Mouse (Mus musculus): ENCODE results near the gene Slc39a13.
"Not testable (repeated sequence)": the region's sequence is repeated elsewhere in the genome, so short reads cannot be mapped to it uniquely, and the experiment has no call there.

The Slc39a13 gene

DNA sequence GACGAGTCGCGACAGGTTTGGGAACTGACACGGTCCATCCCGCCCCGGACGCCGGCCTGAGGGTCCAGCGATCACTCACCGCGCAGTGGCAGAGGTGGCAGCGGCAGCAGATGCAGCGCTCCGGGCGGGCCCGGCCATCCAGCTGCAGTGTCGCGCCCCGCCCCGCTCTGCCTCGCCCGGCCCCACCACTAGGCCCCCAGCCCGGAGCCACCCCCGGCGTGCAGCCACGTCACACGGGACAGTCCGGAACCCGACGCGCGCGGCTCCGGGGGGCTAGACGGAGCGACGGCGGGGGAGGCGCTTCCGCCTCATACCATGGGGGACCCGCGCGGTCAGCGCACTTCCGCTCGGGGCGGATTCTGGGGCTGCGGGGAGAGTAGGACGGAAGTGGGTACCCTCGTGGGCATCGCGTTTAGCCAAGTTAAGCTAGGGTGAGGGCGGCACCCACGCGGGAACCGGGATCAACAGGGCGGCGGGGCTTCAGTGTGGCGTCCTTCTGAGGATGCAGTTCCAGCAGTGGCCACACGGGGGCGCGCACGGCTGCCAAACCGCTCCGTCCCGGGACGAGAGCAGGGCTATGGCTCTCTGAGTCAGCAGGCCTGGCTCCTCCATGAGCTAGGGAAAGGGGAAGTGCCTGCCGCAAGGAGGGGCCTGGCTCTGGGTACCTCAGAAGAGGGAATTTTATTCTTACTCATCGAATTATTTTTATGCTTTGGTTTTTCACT is at the start of gene Slc39a13:
Gene Slc39a13, minus strand, starts transcription at position 342 of the 725 bp plus-strand sequence.
- peak; percentile 96 for DNase-seq (ENCODE audit: extremely low spot score, low spot score)

DNA sequence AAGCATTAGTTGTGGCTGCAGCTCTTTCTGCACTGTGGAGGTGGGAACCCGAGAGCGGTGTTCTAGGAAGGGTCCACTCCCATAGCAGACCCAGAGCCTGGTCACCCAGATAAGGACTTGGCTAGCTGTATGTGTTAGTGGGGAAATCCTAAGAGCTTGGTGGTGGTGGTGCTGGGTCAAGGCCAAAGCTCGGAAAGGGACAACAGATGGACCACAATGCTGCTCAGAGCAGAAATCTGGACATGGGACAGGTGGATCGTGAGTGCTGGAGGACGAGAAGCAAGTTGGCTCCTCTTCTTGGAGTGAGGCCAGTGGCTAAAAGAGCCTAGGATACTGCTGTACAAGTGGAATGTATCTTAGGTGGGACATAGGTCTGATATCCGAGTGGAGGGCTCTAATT is 49.3 kb upstream of the Slc39a13 start:
- DNase-seq (ENCODE audit: extremely low spot score, low spot score) = no peak

- no peak for DNase-seq (ENCODE audit: extremely low spot score, low spot score)
Observed at GRCm38 (mm10) chr2:91119061-91119460, 48.8 kb upstream of the Slc39a13 start.

DNA sequence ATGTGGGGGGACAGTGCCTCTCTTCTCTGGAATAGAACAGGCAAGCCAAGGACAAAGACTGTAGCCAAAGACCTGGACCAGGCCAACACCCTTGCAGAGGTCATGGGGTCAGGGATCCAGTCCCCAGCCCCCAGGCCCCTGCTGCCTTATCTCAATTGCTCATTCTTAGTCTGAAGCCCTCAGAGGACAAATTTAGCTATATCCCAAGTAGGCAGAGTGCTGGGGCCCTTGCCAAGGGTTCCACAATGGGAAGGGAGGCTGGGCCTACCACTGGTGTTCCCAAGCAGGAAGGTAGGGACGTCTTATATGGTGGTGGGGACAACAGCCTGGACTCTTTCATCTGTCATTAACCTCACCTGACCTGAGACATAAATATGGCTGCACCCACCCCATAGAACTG is 48.4 kb upstream of the Slc39a13 start:
- no peak for DNase-seq (ENCODE audit: extremely low spot score, low spot score)

GRCm38 (mm10) chr2:91117585-91118275 is 47.5 kb upstream of the Slc39a13 start, which contains the start of gene Mybpc3:
Mybpc3 (plus strand) TSS chr2:91118144.
- no peak for DNase-seq (ENCODE audit: extremely low spot score, low spot score)

- no peak for DNase-seq (ENCODE audit: extremely low spot score, low spot score)
Observed at GRCm38 (mm10) chr2:91116842-91117241, 46.6 kb upstream of the Slc39a13 start.

DNA sequence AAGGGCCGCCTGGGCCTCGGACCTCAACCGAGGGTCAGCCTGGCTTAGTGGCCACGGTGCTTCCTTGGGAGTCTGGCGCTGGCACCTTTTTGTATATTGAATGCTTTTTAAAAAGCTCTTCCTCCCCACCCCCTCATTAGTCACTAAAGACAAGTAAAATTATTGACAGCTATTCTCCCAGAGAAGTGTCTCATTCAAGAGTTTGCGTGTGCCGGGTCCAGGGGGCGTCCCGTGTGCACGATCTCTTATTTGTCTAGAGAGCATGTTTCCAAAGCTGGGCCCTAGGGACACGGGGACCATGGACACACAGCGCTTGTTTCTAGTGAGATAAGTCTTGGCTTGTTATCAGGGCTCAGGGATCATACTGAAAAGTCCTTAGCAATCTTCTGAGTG is 45.4 kb upstream of the Slc39a13 start:
- DNase-seq (ENCODE audit: extremely low spot score, low spot score) = peak; percentile 18

GRCm38 (mm10) chr2:91114781-91115577 is 44.8 kb upstream of the Slc39a13 start:
- DNase-seq (ENCODE audit: extremely low spot score, low spot score) = peak; percentile 95

DNA sequence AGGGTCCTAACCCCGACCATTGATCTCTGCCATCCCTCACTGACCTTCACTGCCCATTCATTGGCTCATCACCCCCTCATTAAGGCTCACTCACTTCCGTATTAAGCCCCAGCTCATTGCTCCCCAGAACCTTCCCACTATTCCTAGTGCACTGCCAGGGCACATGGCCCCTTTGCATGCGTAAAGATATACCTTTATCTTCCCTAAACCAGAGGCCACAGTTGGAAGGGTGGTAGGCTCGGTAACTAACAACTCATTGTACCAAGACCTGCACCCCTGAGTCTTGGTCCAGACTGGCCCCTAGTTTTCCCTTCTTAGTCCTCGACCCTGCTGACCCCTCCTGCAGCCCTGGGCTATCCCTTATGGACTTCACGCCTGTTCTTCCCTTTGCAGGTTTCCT is 43.6 kb upstream of the Slc39a13 start:
- DNase-seq (ENCODE audit: extremely low spot score, low spot score) = no peak

- no peak for DNase-seq (ENCODE audit: extremely low spot score, low spot score)
Observed at GRCm38 (mm10) chr2:91113334-91113733, 43.1 kb upstream of the Slc39a13 start.

GRCm38 (mm10) chr2:91112491-91112890 is 42.3 kb upstream of the Slc39a13 start:
- no peak for DNase-seq (ENCODE audit: extremely low spot score, low spot score)

- not testable (repeated sequence) for DNase-seq (ENCODE audit: extremely low spot score, low spot score)
Observed at GRCm38 (mm10) chr2:91111832-91112231, 41.6 kb upstream of the Slc39a13 start.

DNA sequence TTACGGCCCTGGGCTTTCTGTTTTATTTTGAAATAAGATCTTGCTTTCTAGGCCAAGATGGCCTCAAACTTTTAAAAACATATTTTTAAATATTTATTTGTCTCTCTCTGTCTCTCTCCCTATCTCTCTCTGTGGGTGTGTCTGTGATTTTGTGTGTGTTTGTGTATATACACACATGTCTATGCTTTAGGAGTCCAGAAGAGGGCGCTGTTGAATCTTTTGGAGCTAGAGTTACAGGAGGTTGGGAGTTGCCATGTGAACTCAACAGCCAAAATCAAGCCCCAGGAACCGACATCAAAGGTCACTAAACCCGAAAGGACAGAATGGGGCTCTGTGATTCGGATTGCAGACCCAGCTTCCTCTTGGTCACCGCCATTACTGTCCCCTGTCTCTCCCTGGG is 40.2 kb upstream of the Slc39a13 start:
- no peak for DNase-seq (ENCODE audit: extremely low spot score, low spot score)

GRCm38 (mm10) chr2:91109807-91110385 is 39.7 kb upstream of the Slc39a13 start:
- DNase-seq (ENCODE audit: extremely low spot score, low spot score) = no peak

- DNase-seq (ENCODE audit: extremely low spot score, low spot score) = no peak
Observed at GRCm38 (mm10) chr2:91109241-91109640, 39.0 kb upstream of the Slc39a13 start.

DNA sequence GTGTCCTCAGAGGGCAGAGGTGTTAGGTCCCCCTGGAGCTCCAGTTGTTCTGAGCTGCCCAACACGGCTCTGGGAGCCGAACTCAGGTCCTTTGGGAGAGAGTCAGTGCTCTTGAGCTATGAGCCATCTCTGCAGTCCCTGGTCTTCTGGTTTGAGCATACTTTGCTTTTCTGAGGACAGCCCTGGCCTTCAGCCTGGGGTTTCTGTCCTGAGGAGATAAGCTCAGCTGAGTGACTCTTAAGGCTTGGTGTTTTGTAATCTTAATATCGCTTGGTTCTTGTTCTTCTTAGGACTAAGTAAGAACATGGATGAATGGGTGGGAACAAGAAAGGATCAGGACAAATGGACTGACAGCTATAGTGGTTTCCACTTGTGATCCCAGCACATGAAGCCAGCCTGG is 37.9 kb upstream of the Slc39a13 start:
- DNase-seq (ENCODE audit: extremely low spot score, low spot score) = no peak

GRCm38 (mm10) chr2:91101124-91101740 is 31.0 kb upstream of the Slc39a13 start:
- DNase-seq (ENCODE audit: extremely low spot score, low spot score) = peak; percentile 90

DNA sequence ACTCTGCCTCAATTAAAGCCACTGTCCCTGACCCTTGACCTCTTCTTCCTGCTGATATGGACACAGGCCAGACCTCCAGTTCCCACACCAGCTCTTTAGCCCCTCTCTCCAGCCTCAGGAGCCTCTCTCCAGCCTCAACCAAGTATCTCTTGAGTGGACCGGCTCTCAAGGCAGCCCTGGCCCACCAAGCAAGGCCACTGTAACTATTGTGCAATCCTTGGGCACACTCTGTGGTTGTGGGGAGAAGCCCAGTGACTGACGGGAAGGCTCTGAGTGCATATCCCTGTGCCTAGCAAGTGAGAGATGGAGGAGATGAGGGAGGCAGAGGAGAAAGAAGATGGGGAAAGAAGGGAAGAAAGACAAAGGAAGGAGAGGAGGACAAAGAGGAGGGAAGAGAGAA is 27.9 kb upstream of the Slc39a13 start:
- DNase-seq (ENCODE audit: extremely low spot score, low spot score) = no peak

- no peak for DNase-seq (ENCODE audit: extremely low spot score, low spot score)
Observed at GRCm38 (mm10) chr2:91097015-91097414, 26.8 kb upstream of the Slc39a13 start.

- DNase-seq (ENCODE audit: extremely low spot score, low spot score) = no peak
Observed at GRCm38 (mm10) chr2:91096524-91096923, 26.3 kb upstream of the Slc39a13 start.

- no peak for DNase-seq (ENCODE audit: extremely low spot score, low spot score)
Observed at GRCm38 (mm10) chr2:91090827-91091226, 20.6 kb upstream of the Slc39a13 start.
